ENCODE assay signal across 8 mouse cellular contexts in the genomic region with DNA sequence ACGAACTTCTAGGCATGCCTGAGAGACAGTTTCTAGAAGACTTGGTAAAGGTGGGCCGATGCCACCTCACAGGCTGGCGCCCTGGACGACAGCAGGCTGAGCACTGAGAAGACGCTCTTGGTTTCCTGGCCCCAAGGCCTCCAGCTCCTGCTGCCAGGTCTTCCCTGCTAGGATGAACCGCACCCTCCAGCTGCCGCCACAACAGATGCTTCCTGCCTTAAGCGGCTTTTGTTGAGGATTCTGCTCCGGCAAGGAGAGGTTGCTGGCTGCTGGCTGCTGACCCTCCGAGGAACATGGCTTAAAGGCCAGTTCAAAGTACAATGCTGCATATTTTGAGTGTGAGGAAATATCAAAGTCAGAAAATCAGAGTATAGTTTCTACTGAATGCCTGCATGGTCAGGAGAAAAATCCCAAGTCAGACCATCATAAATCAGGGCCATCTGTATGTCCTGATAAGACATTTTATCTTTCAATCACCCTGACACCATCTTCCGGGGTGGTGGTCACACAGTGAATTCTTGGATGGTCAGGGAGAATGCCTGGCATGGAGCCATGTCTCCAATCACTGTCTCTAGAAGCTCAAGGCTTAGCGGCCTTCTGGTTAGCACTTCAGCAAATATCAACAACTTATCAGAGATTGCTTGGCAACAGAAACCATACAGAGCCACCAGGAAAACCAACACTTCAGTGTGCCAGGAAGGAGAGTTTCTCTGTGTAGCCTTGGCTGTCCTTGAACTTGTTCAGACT. TPM values are rescaled to one million over a fixed set of nuclear protein-coding genes. Genes with fewer than 3 reads are reported as not detected.
DNase-seq lines count a peak whose midpoint lies in the region; ATAC-seq lines count a peak whose summit lies in the region.

No protein-coding gene starts in this region.

- H3K27ac ChIP-seq in heart, embryonic 15.5 days, result peak overlapping the region; percentile 35; the same call in 1 of the 2 replicates

- WGBS in heart, embryonic 15.5 days, result 51% methylated on average over 12 of the region's 12 CpGs

- H3K27me3 ChIP-seq in heart, embryonic 15.5 days, result no peaks in the 10 kb centered on the region

- H3K4me3 ChIP-seq in heart, embryonic 15.5 days, result no peak overlapping the region

- DNase-seq in cerebellum, postnatal 10 days, result peak; percentile 56 to 64
- DNase-seq in cerebellum, adult 18-20 months, result no peak
- peak; percentile 41 for DNase-seq in adrenal gland, postnatal 10 days
- peak; percentile 68 to 81 for DNase-seq in lung, adult 18-20 months
- no peak for DNase-seq in yolk sac, embryonic 10.5 days (ENCODE audit: low spot score)
- no peak for DNase-seq in right cerebral cortex, postnatal 14 days
- no peak for DNase-seq in left cerebral cortex, adult 9 months (ENCODE audit: low spot score in 2 of 2)

- ATAC-seq in heart, embryonic 15.5 days (replicated peaks; ENCODE audit: insufficient number of reproducible peaks, insufficient read depth, low FRiP score, low read depth), result no peak

- no peaks in the 10 kb centered on the region for H3K36me3 ChIP-seq in heart, embryonic 15.5 days

- no peaks in the 10 kb centered on the region for H3K9me3 ChIP-seq in heart, embryonic 15.5 days (replicated peaks)

- peaks cover 10% of the 10 kb centered on the region for H3K4me1 ChIP-seq in heart, embryonic 15.5 days (replicated peaks)

- no peak overlapping the region for H3K9ac ChIP-seq in heart, embryonic 15.5 days

- H3K4me2 ChIP-seq in heart, embryonic 15.5 days, result no peak overlapping the region

RNA-seq across cellular contexts. Expression of gene Slc30a1, which starts 9.6 kb away (rescaled TPM):
- 10 to 100 TPM; 16.6 to 21.0 TPM for total RNA-seq in adrenal gland, postnatal 10 days (2021)
- 2.5 and 2.6 TPM in 2 replicates for polyA plus RNA-seq in heart, embryonic 15.5 days (2015; fragmentation: Nextera tagmentation; extraction: Ambion mirVana)

Comparison
In these comparisons a context has a peak if more than half of its experiments do, and no peak if none do; other contexts are left out.
1. DNase-seq: peak in cerebellum, postnatal 10 days (2 of 2), adrenal gland, postnatal 10 days (single experiment) and lung, adult 18-20 months (2 of 2); none in cerebellum, adult 18-20 months (0 of 2), yolk sac, embryonic 10.5 days (single experiment), right cerebral cortex, postnatal 14 days (single experiment) and left cerebral cortex, adult 9 months (0 of 2).